In the genomic region with DNA sequence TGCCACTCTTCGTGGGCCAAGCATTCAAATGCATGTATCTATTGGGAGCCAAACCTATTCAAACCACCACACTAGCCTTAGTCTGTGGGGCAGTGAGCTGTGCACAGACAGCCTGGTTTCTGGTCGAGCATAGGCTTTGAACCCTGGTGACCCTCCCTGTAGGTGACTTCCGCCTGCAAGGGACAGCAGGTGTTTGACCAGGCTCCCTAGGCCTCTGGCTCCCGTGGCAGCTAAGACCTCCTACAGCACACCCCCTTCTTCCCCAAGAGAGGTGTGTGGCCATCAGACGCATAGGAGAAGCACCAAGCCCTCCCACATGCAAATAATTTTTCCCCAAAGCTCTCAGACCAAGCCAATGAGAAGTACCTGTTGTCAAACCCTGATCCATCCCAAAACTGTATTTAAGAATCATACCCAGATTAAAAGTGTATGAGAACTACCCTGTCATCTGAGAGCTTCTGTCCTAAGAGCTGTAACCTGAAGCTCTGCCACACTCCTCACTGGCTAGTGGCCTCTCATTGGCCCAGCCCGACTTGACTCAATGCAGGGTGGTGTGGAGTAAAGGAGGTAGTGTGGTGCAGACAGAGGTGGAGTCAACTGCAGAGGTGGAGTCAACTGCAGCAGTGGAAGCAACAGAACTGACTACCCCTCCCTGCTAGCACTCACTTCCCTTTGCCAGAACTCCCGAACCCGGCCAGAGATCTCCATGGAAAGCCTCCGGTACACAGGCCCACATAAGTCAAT, we compare ENCODE assay signal across 15 mouse cellular contexts.
A peak's percentile ranks its signal among the peaks of the same experiment; 100 is the strongest.
DNase-seq lines count a peak whose midpoint lies in the region; ATAC-seq and TF ChIP-seq lines count a peak whose summit lies in the region.
"Had no signal": no experiment of that assay in that cellular context is flagged by ENCODE, and none has a peak within 500 bp of the region (broad histone marks: within the 10 kb centered on the region; RNA-seq: fewer than 3 reads in every experiment).

No protein-coding gene starts in this region.

- H3K4me3 ChIP-seq in heart, embryonic 11.5 days (ENCODE audit: low read depth, low read length) = no peak overlapping the region
- no peak overlapping the region for H3K4me3 ChIP-seq in heart, embryonic 10.5 days
- H3K4me3 ChIP-seq in midbrain, embryonic 11.5 days (ENCODE audit: low read depth, low read length) = no peak overlapping the region
- no peak overlapping the region for H3K4me3 ChIP-seq in midbrain, embryonic 13.5 days (replicated peaks)
- H3K4me3 ChIP-seq in intestine, postnatal 0 days (ENCODE audit: low read depth, low read length) = no peak overlapping the region
- H3K4me3 ChIP-seq: forebrain, embryonic 12.5 days; gastrocnemius, adult 2 months; heart, embryonic 13.5 days; hindbrain, embryonic 15.5 days; liver, embryonic 15.5 days; neural tube, embryonic 15.5 days had no signal

- H3K4me1 ChIP-seq in heart, embryonic 11.5 days (ENCODE audit: control insufficient read depth, insufficient read depth, low read length) = no peaks in the 10 kb centered on the region
- H3K4me1 ChIP-seq in heart, embryonic 10.5 days = 0 out of 2 replicates have a peak, but pooled peaks cover 2% of the 10 kb centered on the region
- H3K4me1 ChIP-seq in midbrain, embryonic 11.5 days (ENCODE audit: control insufficient read depth, insufficient read depth, low read length) = no peaks in the 10 kb centered on the region
- no peaks in the 10 kb centered on the region for H3K4me1 ChIP-seq in midbrain, embryonic 13.5 days (replicated peaks)
- no peaks in the 10 kb centered on the region for H3K4me1 ChIP-seq in intestine, postnatal 0 days (replicated peaks; ENCODE audit: control insufficient read depth, insufficient read depth, low read length)
- H3K4me1 ChIP-seq: forebrain, embryonic 12.5 days; heart, embryonic 13.5 days; hindbrain, embryonic 15.5 days; liver, embryonic 15.5 days; neural tube, embryonic 15.5 days had no signal

- DNase-seq in heart, embryonic 10.5 days (ENCODE audit: low spot score) = no peak
- DNase-seq in midbrain, embryonic 11.5 days (ENCODE audit: low spot score, missing footprints) = no peak
- DNase-seq in forelimb bud, embryonic 11.5 days (ENCODE audit: low read depth, low spot score) = peak; percentile 44
- DNase-seq in left cerebral cortex, postnatal 25 days (ENCODE audit: low spot score in 2 of 2) = no peak
- DNase-seq: gastrocnemius, adult 2 months; kidney, postnatal 14 days had no signal

- ATAC-seq in heart, embryonic 11.5 days (replicated peaks; ENCODE audit: insufficient number of reproducible peaks, low FRiP score, low TSS enrichment) = 0 out of 2 replicates have a peak, but pooled peaks have one; percentile 14
- 0 out of 2 replicates have a peak, but pooled peaks have one; percentile 48 for ATAC-seq in midbrain, embryonic 11.5 days (ENCODE audit: low FRiP score)
- ATAC-seq in midbrain, embryonic 13.5 days = no peak
- ATAC-seq in megakaryocyte progenitor cell, adult 5-6 weeks (replicated peaks; ENCODE audit: poor library complexity) = peak; percentile 42; the same call in 1 of the 2 replicates
- ATAC-seq in intestine, postnatal 0 days = no peak

- intact Hi-C loops in left cerebral cortex, postnatal 25 days (cut with DNase I) = no loop called here

- no peak overlapping the region for H3K27ac ChIP-seq in heart, embryonic 11.5 days (ENCODE audit: low read depth, low read length)
- no peak overlapping the region for H3K27ac ChIP-seq in heart, embryonic 10.5 days
- H3K27ac ChIP-seq in midbrain, embryonic 11.5 days (ENCODE audit: low read depth, low read length) = no peak overlapping the region
- no peak overlapping the region for H3K27ac ChIP-seq in midbrain, embryonic 13.5 days
- H3K27ac ChIP-seq in intestine, postnatal 0 days (ENCODE audit: low read depth, low read length) = no peak overlapping the region
- H3K27ac ChIP-seq: forebrain, embryonic 12.5 days; gastrocnemius, adult 2 months; heart, embryonic 13.5 days; hindbrain, embryonic 15.5 days; liver, embryonic 15.5 days; neural tube, embryonic 15.5 days had no signal

- WGBS in heart, embryonic 11.5 days (ENCODE audit: insufficient replicate concordance) = 39% methylated on average over 9 of the region's 9 CpGs
- WGBS in heart, embryonic 10.5 days = 45% methylated on average over 9 of the region's 9 CpGs
- WGBS in midbrain, embryonic 11.5 days = 57% methylated on average over 9 of the region's 9 CpGs
- 57% methylated on average over 9 of the region's 9 CpGs for WGBS in midbrain, embryonic 13.5 days
- whole genome bisulfite sequencing in intestine, postnatal 0 days = 48% methylated on average over 9 of the region's 9 CpGs

- H3K36me3 ChIP-seq in heart, embryonic 11.5 days (ENCODE audit: control insufficient read depth, insufficient read depth, low read length) = no peaks in the 10 kb centered on the region
- H3K36me3 ChIP-seq in heart, embryonic 10.5 days = no peaks in the 10 kb centered on the region
- H3K36me3 ChIP-seq in midbrain, embryonic 11.5 days (ENCODE audit: control insufficient read depth, insufficient read depth, low read length) = no peaks in the 10 kb centered on the region
- no peaks in the 10 kb centered on the region for H3K36me3 ChIP-seq in midbrain, embryonic 13.5 days
- H3K36me3 ChIP-seq in intestine, postnatal 0 days (ENCODE audit: control insufficient read depth, insufficient read depth) = no peaks in the 10 kb centered on the region
- H3K36me3 ChIP-seq: forebrain, embryonic 12.5 days; heart, embryonic 13.5 days; hindbrain, embryonic 15.5 days; liver, embryonic 15.5 days; neural tube, embryonic 15.5 days had no signal

- no peaks in the 10 kb centered on the region for H3K27me3 ChIP-seq in heart, embryonic 11.5 days (ENCODE audit: control insufficient read depth, insufficient read depth, low read length)
- no peaks in the 10 kb centered on the region for H3K27me3 ChIP-seq in heart, embryonic 10.5 days (ENCODE audit: insufficient read depth, poor library complexity, severe bottlenecking)
- no peaks in the 10 kb centered on the region for H3K27me3 ChIP-seq in midbrain, embryonic 11.5 days (ENCODE audit: control insufficient read depth, insufficient read depth, low read length)
- H3K27me3 ChIP-seq in midbrain, embryonic 13.5 days = no peaks in the 10 kb centered on the region
- H3K27me3 ChIP-seq in intestine, postnatal 0 days (replicated peaks; ENCODE audit: control insufficient read depth, insufficient read depth, low read length) = no peaks in the 10 kb centered on the region
- H3K27me3 ChIP-seq: forebrain, embryonic 12.5 days; heart, embryonic 13.5 days; hindbrain, embryonic 15.5 days; liver, embryonic 15.5 days; neural tube, embryonic 15.5 days had no signal

- H3K4me2 ChIP-seq in heart, embryonic 11.5 days = no peak overlapping the region
- no peak overlapping the region for H3K4me2 ChIP-seq in midbrain, embryonic 11.5 days
- no peak overlapping the region for H3K4me2 ChIP-seq in midbrain, embryonic 13.5 days (replicated peaks)
- no peak overlapping the region for H3K4me2 ChIP-seq in intestine, postnatal 0 days (replicated peaks; ENCODE audit: low read depth)
- H3K4me2 ChIP-seq: forebrain, embryonic 12.5 days; heart, embryonic 13.5 days; hindbrain, embryonic 15.5 days; liver, embryonic 15.5 days; neural tube, embryonic 15.5 days had no signal

- TF ChIP-seq CTCF in intestine, postnatal 0 days (IDR thresholded peaks at IDR 0.05; ENCODE audit: low read depth) = no peak

- no peaks in the 10 kb centered on the region for H3K9me3 ChIP-seq in heart, embryonic 11.5 days (replicated peaks; ENCODE audit: control insufficient read depth, low read length)
- no peaks in the 10 kb centered on the region for H3K9me3 ChIP-seq in heart, embryonic 10.5 days
- H3K9me3 ChIP-seq in midbrain, embryonic 11.5 days (ENCODE audit: control insufficient read depth, low read length) = no peaks in the 10 kb centered on the region
- H3K9me3 ChIP-seq in midbrain, embryonic 13.5 days = no peaks in the 10 kb centered on the region
- no peaks in the 10 kb centered on the region for H3K9me3 ChIP-seq in intestine, postnatal 0 days (ENCODE audit: control insufficient read depth)
- H3K9me3 ChIP-seq: forebrain, embryonic 12.5 days; heart, embryonic 13.5 days; hindbrain, embryonic 15.5 days; liver, embryonic 15.5 days; neural tube, embryonic 15.5 days had no signal

- no peak overlapping the region for H3K9ac ChIP-seq in heart, embryonic 11.5 days (ENCODE audit: low read depth, low read length)
- no peak overlapping the region for H3K9ac ChIP-seq in midbrain, embryonic 11.5 days (ENCODE audit: low read length)
- H3K9ac ChIP-seq in midbrain, embryonic 13.5 days (replicated peaks) = no peak overlapping the region
- H3K9ac ChIP-seq in intestine, postnatal 0 days (ENCODE audit: low read depth, low read length) = no peak overlapping the region
- H3K9ac ChIP-seq: forebrain, embryonic 12.5 days; heart, embryonic 13.5 days; hindbrain, embryonic 15.5 days; liver, embryonic 15.5 days; neural tube, embryonic 15.5 days had no signal

Comparison
In these comparisons a context has a peak if more than half of its experiments do, and no peak if none do; other contexts are left out.
1. ATAC-seq: peak in heart, embryonic 11.5 days (single experiment), midbrain, embryonic 11.5 days (single experiment) and megakaryocyte progenitor cell, adult 5-6 weeks (single experiment); none in midbrain, embryonic 13.5 days (single experiment) and intestine, postnatal 0 days (single experiment).